Mouse (Mus musculus) adrenal gland, postnatal 14 days (tissue): ENCODE results near the gene Acss2. TPM values are rescaled to one million over a fixed set of nuclear protein-coding genes. Genes with fewer than 3 reads are reported as not detected.
A peak's percentile ranks its signal among the peaks of the same experiment; 100 is the strongest.
"Not testable (repeated sequence)": the region's sequence is repeated elsewhere in the genome, so short reads cannot be mapped to it uniquely, and the experiment has no call there.

Experiments used
- DNase-seq: peaks from one replicate; pipeline ENCODE4 v3.0.0; 2021; ENCODE audit warnings: mixed read lengths
- total RNA-seq: library from RNA; stranded (reverse); gene quantifications from 2 replicates; pipeline ENCODE4 v1.2.3, GENCODE M21; 2021

Gene Acss2
- total RNA-seq, 1 experiment from 2014 or later, result 34.5 TPM

DNA sequence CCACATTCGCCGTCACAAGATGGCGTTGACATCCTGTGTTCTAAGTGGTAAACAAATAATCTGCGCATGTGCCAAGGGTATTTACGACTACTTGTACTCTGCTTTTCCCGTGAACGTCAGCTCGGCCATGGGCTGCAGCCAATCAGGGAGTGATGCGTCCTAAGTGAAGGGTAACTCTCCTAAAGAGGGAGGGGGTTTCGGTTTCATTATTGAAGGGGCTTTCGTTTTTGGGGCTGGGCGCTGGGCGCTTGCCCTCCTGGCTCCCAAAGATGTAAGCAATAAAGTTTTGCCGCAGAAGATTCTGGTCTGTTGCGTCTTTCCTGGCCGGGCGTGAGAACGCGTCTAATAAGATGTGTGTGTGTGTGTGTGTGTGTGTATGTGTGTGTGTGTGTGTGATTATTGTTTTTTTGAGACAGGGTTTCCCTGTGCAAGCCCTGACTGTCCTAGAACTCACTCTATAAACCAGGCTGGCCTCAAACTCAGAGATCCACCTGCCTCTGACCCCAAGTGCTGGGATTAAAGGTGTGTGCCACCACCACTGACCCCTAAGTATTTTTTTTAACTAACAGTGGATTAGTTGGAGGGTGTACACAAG is 20.8 kb downstream of the Acss2 start:
- not testable (repeated sequence) for DNase-seq

DNA sequence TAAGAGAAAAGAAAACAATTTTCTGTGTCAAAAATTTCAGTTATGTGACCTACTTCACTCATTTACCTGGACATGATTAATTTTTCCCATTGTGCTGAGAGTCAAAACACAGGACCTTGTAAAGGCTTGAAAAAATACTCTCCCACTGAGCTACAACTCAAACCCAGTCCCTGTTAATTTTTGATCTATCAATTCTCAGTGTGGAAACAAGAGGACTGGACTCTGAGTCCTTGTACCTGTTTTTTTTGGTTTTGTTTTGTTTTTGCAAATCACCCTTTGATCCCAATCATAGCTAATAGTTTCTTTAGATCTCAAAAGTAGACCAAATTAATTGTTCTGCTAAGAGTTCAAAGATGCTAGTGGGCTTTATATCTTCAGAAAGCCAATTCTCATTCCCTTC is 21.9 kb downstream of the Acss2 start:
- no peak for DNase-seq

DNA sequence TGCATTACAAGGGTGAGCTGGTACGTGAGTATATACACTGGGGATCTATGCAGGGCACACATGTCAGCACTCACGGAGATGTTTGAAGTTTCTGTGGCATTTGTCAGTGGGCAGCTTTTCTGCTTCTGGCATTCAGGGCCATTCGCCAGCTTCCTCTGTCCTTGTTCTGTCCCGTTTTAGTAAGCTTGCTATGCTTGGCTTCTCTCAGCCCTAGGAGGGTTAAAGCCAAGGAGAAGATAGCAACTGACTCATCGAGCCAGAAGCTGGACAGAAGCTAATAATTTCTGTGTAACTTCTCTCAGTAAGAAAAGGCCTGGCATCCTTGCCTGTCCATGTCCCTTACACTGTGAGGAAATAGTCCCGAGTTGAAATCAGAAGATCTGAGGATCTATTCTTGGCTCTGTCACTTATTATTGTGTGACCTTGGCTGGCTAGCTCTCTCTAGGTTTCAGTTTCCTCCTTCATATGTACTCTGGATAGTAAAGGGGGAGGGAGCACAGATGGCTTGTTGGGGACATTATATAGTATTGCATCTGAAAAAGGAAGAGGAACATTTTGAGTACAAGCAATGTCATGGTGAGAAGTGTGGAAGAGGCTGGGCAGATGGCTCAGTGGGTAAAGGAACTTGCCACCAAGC is 23.2 kb downstream of the Acss2 start:
- DNase-seq, result peak; percentile 79

DNA sequence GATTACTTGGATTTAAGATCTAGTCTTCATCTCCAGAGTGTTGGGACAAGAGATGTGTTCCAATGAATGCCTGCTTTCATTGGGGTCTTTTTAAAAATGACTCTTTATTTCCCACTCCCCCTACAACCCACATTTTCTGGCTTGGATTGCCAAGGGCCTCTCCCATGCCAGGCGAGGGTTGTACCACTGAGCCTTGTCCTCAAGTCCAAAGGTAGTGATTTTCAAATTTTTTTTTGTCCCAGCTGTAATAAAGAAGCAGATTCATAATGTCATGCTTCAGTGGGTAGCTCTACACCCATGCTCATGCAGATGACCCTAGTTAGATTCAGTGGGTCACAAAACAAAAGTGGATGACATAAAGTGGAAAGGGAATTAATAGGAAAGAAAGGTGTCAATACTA is 29.2 kb downstream of the Acss2 start:
- no peak for DNase-seq

DNA sequence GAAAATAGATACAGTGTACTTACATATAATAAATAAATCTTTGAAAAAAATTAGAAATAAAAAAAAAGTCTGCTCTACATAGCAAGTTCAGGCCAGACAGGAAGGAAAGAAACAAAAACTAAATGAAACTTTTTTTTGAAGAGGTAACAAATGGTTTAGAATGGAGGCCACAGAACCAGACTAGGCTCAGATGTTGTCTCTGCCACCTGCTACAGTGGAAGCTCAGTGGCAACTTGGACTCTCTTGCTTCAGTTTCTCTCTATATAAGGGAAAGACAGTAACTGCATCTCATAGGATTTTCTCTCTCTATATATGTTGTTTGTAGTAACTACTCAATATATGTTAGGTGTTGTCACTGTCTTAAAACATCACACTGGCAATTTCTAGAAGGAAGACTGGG is 34.6 kb downstream of the Acss2 start:
- DNase-seq, result no peak

GRCm38 (mm10) chr2:155552949-155553354 is 35.2 kb downstream of the Acss2 start:
- DNase-seq, result no peak

DNA sequence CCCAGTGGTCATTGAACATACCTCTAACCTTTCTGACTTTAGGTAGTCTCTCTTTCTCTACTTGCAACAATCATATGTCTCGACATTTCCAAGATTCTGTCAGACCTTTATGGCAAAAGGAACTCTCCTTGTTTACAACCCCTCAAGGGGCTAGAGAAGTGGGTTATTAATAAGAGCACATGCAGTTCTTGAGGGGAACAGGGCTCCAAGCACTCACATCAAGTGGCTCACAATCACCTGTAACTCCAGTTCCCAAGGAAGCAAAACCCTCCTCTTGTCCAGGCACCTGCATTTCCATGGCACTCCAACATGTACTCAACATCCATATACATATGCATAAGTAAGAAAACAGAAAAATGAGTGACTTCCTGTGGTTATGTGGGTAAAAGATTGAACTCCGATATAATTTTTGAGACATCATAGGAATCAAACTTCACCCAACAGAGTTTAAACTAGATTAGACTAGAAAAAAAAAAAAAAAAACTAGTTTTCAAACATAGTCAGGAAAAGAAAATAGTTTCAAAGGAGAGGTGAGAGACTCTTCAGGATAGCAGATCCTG is 36.8 kb downstream of the Acss2 start:
- no peak for DNase-seq

GRCm38 (mm10) chr2:155562209-155562608 is 44.5 kb downstream of the Acss2 start:
- no peak for DNase-seq

GRCm38 (mm10) chr2:155562934-155563333 is 45.2 kb downstream of the Acss2 start:
- no peak for DNase-seq

DNA sequence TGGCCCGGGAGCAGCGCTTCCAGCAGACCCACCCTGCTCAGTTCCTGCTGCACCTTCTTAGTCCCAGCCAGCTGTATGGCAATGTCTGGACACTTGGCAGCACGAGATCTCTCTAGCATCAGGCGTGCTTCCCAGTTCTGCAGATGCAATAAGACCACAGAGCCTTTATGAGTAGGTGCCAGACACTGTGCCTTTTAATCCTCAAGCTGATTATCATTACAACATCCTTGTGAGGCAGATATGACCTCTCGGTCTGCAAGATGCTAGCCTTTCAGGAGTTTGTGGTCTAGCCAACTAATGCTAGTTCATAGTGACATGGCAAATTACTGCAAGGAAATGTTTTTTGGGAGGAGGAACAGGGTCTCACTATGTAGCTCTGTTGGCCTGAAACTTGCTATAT is 50.0 kb downstream of the Acss2 start:
- no peak for DNase-seq

- no peak for DNase-seq
Measured at GRCm38 (mm10) chr2:155569223-155569807, 51.6 kb downstream of the Acss2 start.

GRCm38 (mm10) chr2:155573001-155573400 is 55.3 kb downstream of the Acss2 start:
- no peak for DNase-seq

- DNase-seq, result no peak
Measured at GRCm38 (mm10) chr2:155573996-155574395, 56.2 kb downstream of the Acss2 start.

DNA sequence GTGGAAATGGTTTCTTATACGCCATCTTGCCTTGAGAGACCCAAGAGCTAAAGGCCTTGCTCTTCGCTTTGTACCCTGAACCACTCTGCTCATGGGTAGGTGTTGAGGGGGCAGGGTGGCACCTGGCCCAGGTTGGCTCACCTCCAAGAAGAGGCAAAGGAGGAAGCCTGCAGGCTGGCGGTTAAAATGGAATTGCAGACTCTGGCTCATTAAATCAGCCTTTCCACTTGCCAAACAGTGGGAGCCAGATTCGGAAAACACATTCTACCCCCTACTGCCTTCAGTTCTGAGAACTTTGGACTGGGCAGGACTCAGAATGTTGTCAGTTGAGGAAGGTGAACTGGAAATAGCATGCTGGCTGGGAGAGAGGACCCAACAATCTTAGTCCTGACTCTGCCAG is 57.0 kb downstream of the Acss2 start:
- peak; percentile 18 for DNase-seq

- DNase-seq, result no peak
Measured at GRCm38 (mm10) chr2:155576656-155577055, 58.9 kb downstream of the Acss2 start.

DNA sequence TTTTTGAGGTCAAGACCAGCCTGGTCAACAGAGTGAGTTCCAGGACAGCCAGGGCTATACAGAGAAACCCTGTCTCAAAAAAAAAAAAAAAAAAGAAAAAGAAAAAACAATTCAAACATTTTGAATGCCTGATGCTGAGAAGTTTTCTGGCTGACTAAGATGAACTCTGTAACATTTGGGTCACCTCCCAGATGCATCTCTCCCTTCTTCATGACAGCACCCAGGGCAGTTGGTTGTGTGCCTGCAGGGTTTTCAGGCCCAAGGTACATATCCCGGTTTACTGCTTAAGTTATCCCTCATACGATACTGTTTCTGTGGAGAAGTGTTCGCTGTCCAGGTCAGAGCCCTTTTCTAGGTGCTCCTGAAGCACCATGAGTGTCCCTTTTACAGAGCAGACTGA is 62.6 kb downstream of the Acss2 start:
- no peak for DNase-seq

DNA sequence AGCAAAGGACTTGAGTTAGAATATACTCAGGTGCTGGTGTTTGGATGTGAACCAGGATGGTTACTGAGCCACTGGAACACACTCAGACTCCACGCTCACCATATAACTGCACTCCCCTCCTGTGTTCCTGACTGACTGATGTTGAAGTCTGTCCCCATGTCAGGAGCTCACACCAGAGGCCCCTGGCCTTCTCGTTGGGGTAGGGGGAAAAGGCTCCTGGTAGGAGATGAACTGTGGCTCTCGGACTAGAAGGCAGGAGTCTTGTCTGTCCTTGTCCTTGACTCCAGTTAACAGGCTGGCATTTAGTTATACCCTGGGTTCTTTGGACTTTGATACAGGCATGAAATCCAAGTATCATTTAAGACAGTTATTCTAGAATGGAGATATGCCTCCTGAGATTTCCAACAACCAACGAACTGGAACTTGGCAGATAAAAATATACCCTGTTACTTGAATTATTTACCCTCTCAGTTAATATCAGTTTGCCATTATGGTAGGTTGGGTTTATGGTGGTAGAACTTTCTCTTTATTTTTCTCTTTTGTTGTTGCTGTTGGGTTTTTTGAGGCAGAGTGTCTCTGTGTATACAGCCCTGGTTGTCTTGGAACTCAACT is 64.7 kb downstream of the Acss2 start:
- no peak for DNase-seq

- no peak for DNase-seq
Measured at GRCm38 (mm10) chr2:155582996-155583395, 65.2 kb downstream of the Acss2 start.

GRCm38 (mm10) chr2:155583927-155584530 is 66.3 kb downstream of the Acss2 start:
- DNase-seq, result peak; percentile 76

- no peak for DNase-seq
Measured at GRCm38 (mm10) chr2:155585082-155585481, 67.3 kb downstream of the Acss2 start.

DNA sequence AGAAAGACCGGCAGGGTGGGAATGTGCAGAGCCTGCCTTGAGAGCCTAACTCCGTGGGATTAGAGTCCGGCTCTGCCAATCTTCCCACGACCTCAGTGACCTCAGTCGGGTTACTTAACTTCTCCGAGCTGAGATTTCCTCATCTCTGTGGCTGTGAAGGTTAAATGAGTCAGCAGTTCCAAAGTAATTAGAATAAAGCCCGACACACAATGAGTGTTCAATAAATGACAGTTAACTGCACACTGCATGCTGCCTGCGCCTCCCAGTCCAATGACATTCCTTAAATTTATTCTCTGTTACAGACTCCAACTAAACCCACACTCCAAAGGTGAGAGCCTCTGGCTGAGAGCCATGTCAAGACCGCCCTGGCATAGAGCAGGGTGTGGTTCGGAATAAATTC is 67.7 kb downstream of the Acss2 start:
- DNase-seq, result peak; percentile 59

DNA sequence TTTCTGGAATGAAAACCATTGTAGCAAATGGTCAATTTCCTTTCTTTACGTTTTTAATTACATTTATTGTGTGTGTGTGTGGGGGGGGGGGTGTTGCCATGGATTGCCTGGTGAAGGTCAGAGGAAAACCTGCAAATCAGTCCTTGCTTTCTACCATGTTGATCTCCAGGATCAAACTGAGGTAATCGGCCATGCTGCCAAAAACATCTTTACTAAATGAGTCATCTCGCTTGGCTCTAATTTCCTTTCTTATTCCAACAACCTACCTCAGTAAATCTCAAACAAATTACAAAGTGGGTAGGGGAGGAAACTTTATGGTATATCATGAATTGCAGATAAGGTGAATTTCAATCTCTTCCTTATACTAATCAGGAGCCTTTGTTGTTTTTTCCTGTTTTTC is 70.4 kb downstream of the Acss2 start:
- no peak for DNase-seq

DNA sequence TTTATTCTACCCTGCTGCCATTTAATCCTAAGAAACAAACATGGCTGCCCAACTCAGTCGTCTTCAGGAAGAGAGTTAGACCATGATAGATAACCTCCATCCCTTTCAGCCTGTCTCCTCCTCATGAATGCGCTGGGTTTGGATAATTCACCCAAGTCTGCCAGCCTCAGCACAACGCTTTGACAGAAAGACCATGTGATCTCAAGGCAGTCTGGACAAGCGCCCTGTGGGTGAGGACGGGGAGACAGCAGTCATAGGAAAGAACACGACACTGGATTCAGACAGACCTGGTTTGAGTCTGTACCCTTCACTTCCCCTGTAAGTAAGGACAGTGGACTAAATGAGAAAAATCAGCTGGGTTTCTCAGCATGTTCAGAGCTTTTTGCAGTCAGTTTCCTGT is 71.8 kb downstream of the Acss2 start:
- DNase-seq, result no peak
